Mouse (Mus musculus) embryonic facial prominence, embryonic 10.5 days (tissue): Measurements from ENCODE around the gene Olfr223. TPM values are rescaled to one million over a fixed set of nuclear protein-coding genes. Genes with fewer than 3 reads are reported as not detected.
A peak's percentile ranks its signal among the peaks of the same experiment; 100 is the strongest.

Experiments used
- DNase-seq: peaks from one replicate; pipeline ENCODE4 v3.0.0-alpha.2; 2017; ENCODE audit warnings: low spot score
- H3K27ac ChIP-seq: fragments of 300-500 bp; sonication (generic); replicated peaks from 2 replicates; pipeline ENCODE4 v1.5.1; 2016; ENCODE audit warnings: mild to moderate bottlenecking
- H3K27me3 ChIP-seq: fragments of 300-500 bp; sonication (generic); replicated peaks from 2 replicates; pipeline ENCODE4 v1.6.1; 2016; ENCODE audit warnings: low read depth, mild to moderate bottlenecking; ENCODE audit not compliant: poor library complexity, severe bottlenecking
- H3K36me3 ChIP-seq: fragments of 300-500 bp; sonication (generic); replicated peaks from 2 replicates; pipeline ENCODE4 v1.6.1; 2016; ENCODE audit warnings: mild to moderate bottlenecking, moderate library complexity
- H3K4me1 ChIP-seq: fragments of 300-500 bp; sonication (generic); 2 replicates; pipeline ENCODE4 v1.6.1; 2016
- H3K4me3 ChIP-seq: fragments of 300-500 bp; sonication (generic); 2 replicates; pipeline ENCODE4 v1.5.1; 2016; ENCODE audit warnings: mild to moderate bottlenecking, moderate library complexity
- H3K9me3 ChIP-seq: fragments of 300-500 bp; sonication (generic); 2 replicates; pipeline ENCODE4 v1.6.1; 2016; ENCODE audit warnings: mild to moderate bottlenecking
- WGBS: fragments of 180-500 bp; shearing (Covaris S2); methylation state at CpG from one replicate; pipeline ENCODE4 v1.1.7; 2016; 5-methylcytosine and 5-hydroxymethylcytosine counted together
- polyA plus RNA-seq: library from polyadenylated mRNA; unstranded; fragments of >200 nt; fragmentation: Nextera tagmentation; extraction: Ambion mirVana; gene quantifications from 2 replicates; pipeline ENCODE4 v1.2.1, GENCODE M21; 2016

Olfr223 gene
- not detected in 2 replicates for polyA plus RNA-seq

- Histone ChIP-seq H3K4me1 (no peaks in the 10 kb centered on the region), H3K36me3 (no peaks in the 10 kb centered on the region), H3K4me3 (no peak within 1 kb of the TSS), H3K27me3 (no peaks in the 10 kb centered on the region), H3K27ac (no peak within 1 kb of the TSS), H3K9me3 (no peaks in the 10 kb centered on the region)
- no peak for DNase-seq
- 84% methylated on average over 6 of the region's 6 CpGs for WGBS
Observed at GRCm38 (mm10) chr11:59593189-59593588, at the start of gene Olfr223. TSS of gene Olfr223 (minus strand) at chr11:59593289.

GRCm38 (mm10) chr11:59642420-59642819 lies 49.3 kb upstream of the Olfr223 start:
- DNase-seq: no peak
- H3K4me3 ChIP-seq: no peak overlapping the region
- no peaks in the 10 kb centered on the region for H3K36me3 ChIP-seq
- 93% methylated on average over 8 of the region's 8 CpGs for WGBS
- H3K9me3 ChIP-seq: no peaks in the 10 kb centered on the region
- no peaks in the 10 kb centered on the region; the same call in 1 of the 2 replicates for H3K27me3 ChIP-seq
- no peaks in the 10 kb centered on the region for H3K4me1 ChIP-seq
- no peak overlapping the region for H3K27ac ChIP-seq

GRCm38 (mm10) chr11:59641227-59641626 lies 48.1 kb upstream of the Olfr223 start:
- WGBS: 81% methylated on average over 5 of the region's 5 CpGs
- no peak overlapping the region for H3K4me3 ChIP-seq
- no peaks in the 10 kb centered on the region; the same call in 1 of the 2 replicates for H3K27me3 ChIP-seq
- H3K4me1 ChIP-seq: no peaks in the 10 kb centered on the region
- H3K27ac ChIP-seq: no peak overlapping the region
- H3K9me3 ChIP-seq: no peaks in the 10 kb centered on the region
- DNase-seq: no peak
- H3K36me3 ChIP-seq: no peaks in the 10 kb centered on the region

- H3K27me3 ChIP-seq: no peaks in the 10 kb centered on the region; the same call in 1 of the 2 replicates
- H3K27ac ChIP-seq: no peak overlapping the region
- H3K4me1 ChIP-seq: 0 out of 2 replicates have a peak, but pooled peaks cover 2% of the 10 kb centered on the region
- WGBS: 78% methylated on average over 4 of the region's 4 CpGs
- no peak overlapping the region for H3K4me3 ChIP-seq
- DNase-seq: no peak
- no peaks in the 10 kb centered on the region for H3K9me3 ChIP-seq
- no peaks in the 10 kb centered on the region for H3K36me3 ChIP-seq
Observed at GRCm38 (mm10) chr11:59639957-59640643, 47.0 kb upstream of the Olfr223 start.

GRCm38 (mm10) chr11:59636695-59637414 lies 43.8 kb upstream of the Olfr223 start:
- DNase-seq: no peak
- WGBS: 77% methylated on average over 7 of the region's 7 CpGs
- no peaks in the 10 kb centered on the region for H3K36me3 ChIP-seq
- H3K9me3 ChIP-seq: no peaks in the 10 kb centered on the region
- H3K27me3 ChIP-seq: no peaks in the 10 kb centered on the region
- H3K27ac ChIP-seq: no peak overlapping the region
- H3K4me3 ChIP-seq: no peak overlapping the region
- 0 out of 2 replicates have a peak, but pooled peaks cover 8% of the 10 kb centered on the region for H3K4me1 ChIP-seq

- no peak overlapping the region for H3K27ac ChIP-seq
- H3K4me1 ChIP-seq: 0 out of 2 replicates have a peak, but pooled peaks cover 8% of the 10 kb centered on the region
- no peaks in the 10 kb centered on the region for H3K36me3 ChIP-seq
- H3K4me3 ChIP-seq: no peak overlapping the region
- DNase-seq: no peak
- 84% methylated on average over 12 of the region's 12 CpGs for WGBS
- no peaks in the 10 kb centered on the region for H3K9me3 ChIP-seq
- H3K27me3 ChIP-seq: no peaks in the 10 kb centered on the region
Observed at GRCm38 (mm10) chr11:59635821-59636694, 43.0 kb upstream of the Olfr223 start.

- Histone ChIP-seq H3K9me3 (no peaks in the 10 kb centered on the region), H3K27me3 (no peaks in the 10 kb centered on the region), H3K4me1 (0 out of 2 replicates have a peak, but pooled peaks cover 8% of the 10 kb centered on the region), H3K36me3 (no peaks in the 10 kb centered on the region), H3K4me3 (no peak overlapping the region), H3K27ac (no peak overlapping the region)
- 77% methylated on average over 9 of the region's 9 CpGs for WGBS
- DNase-seq: peak; percentile 19
Observed at GRCm38 (mm10) chr11:59635251-59635795, 42.2 kb upstream of the Olfr223 start.

GRCm38 (mm10) chr11:59634001-59634660 lies 41.0 kb upstream of the Olfr223 start:
- Histone ChIP-seq H3K4me1 (0 out of 2 replicates have a peak, but pooled peaks cover 8% of the 10 kb centered on the region), H3K4me3 (no peak overlapping the region), H3K27ac (no peak overlapping the region), H3K36me3 (no peaks in the 10 kb centered on the region), H3K27me3 (no peaks in the 10 kb centered on the region), H3K9me3 (no peaks in the 10 kb centered on the region)
- DNase-seq: peak; percentile 53
- WGBS: 80% methylated on average over 7 of the region's 7 CpGs

GRCm38 (mm10) chr11:59633037-59633436 lies 39.9 kb upstream of the Olfr223 start:
- peak; percentile 60 for DNase-seq
- Histone ChIP-seq H3K4me3 (no peak overlapping the region), H3K4me1 (0 out of 2 replicates have a peak, but pooled peaks cover 8% of the 10 kb centered on the region), H3K27ac (no peak overlapping the region), H3K9me3 (no peaks in the 10 kb centered on the region), H3K27me3 (no peaks in the 10 kb centered on the region), H3K36me3 (no peaks in the 10 kb centered on the region)
- 26% methylated on average over 5 of the region's 5 CpGs for WGBS

GRCm38 (mm10) chr11:59631980-59632379 lies 38.9 kb upstream of the Olfr223 start:
- Histone ChIP-seq H3K36me3 (no peaks in the 10 kb centered on the region), H3K27me3 (no peaks in the 10 kb centered on the region), H3K9me3 (no peaks in the 10 kb centered on the region), H3K27ac (no peak overlapping the region), H3K4me1 (0 out of 2 replicates have a peak, but pooled peaks cover 8% of the 10 kb centered on the region), H3K4me3 (no peak overlapping the region)
- 88% methylated on average over 4 of the region's 4 CpGs for WGBS
- DNase-seq: no peak

- H3K4me3 ChIP-seq: no peak overlapping the region
- no peak overlapping the region for H3K27ac ChIP-seq
- H3K27me3 ChIP-seq: no peaks in the 10 kb centered on the region
- WGBS: 80% methylated on average over 5 of the region's 5 CpGs
- H3K36me3 ChIP-seq: no peaks in the 10 kb centered on the region
- 0 out of 2 replicates have a peak, but pooled peaks cover 6% of the 10 kb centered on the region for H3K4me1 ChIP-seq
- no peak for DNase-seq
- H3K9me3 ChIP-seq: no peaks in the 10 kb centered on the region
Observed at GRCm38 (mm10) chr11:59629871-59630270, 36.8 kb upstream of the Olfr223 start.
